Mouse (Mus musculus): ENCODE measurements around the gene AW822073. TPM values are rescaled to one million over a fixed set of nuclear protein-coding genes. Genes with fewer than 3 reads are reported as not detected.
"Not testable (repeated sequence)": the region's sequence is repeated elsewhere in the genome, so short reads cannot be mapped to it uniquely, and the experiment has no call there.

AW822073 gene
- not detected in 2 replicates for total RNA-seq (2017)

- ATAC-seq (replicated peaks in 1 of 2; ENCODE audit: insufficient read depth in 1 of 2, low FRiP score in 2 of 2, low TSS enrichment in 1 of 2, low read depth in 1 of 2, poor library complexity in 2 of 2, severe bottlenecking in 2 of 2), result not testable (repeated sequence)
Measured at GRCm38 (mm10) chr10:58224827-58225785, at the start of gene AW822073. AW822073 (minus strand) TSS chr10:58224930.

GRCm38 (mm10) chr10:58258466-58258865 is 33.7 kb upstream of the AW822073 start:
- no peak for ATAC-seq (replicated peaks in 1 of 2; ENCODE audit: insufficient read depth in 1 of 2, low FRiP score in 2 of 2, low TSS enrichment in 1 of 2, low read depth in 1 of 2, poor library complexity in 2 of 2, severe bottlenecking in 2 of 2)

GRCm38 (mm10) chr10:58255954-58256353 is 31.2 kb upstream of the AW822073 start:
- no peak for ATAC-seq (replicated peaks in 1 of 2; ENCODE audit: insufficient read depth in 1 of 2, low FRiP score in 2 of 2, low TSS enrichment in 1 of 2, low read depth in 1 of 2, poor library complexity in 2 of 2, severe bottlenecking in 2 of 2)

GRCm38 (mm10) chr10:58255213-58255892 is 30.6 kb upstream of the AW822073 start, which contains the start of gene Gcc2:
Gcc2 (plus strand) TSS chr10:58255497.
- ATAC-seq (replicated peaks in 1 of 2; ENCODE audit: insufficient read depth in 1 of 2, low FRiP score in 2 of 2, low TSS enrichment in 1 of 2, low read depth in 1 of 2, poor library complexity in 2 of 2, severe bottlenecking in 2 of 2), result peak; percentile 99 to 100

- ATAC-seq (replicated peaks in 1 of 2; ENCODE audit: insufficient read depth in 1 of 2, low FRiP score in 2 of 2, low TSS enrichment in 1 of 2, low read depth in 1 of 2, poor library complexity in 2 of 2, severe bottlenecking in 2 of 2), result peak in 1 of 2 experiments; percentile 16; a peak in 1 of 4 replicates
Measured at GRCm38 (mm10) chr10:58254635-58255175, 30.0 kb upstream of the AW822073 start.

GRCm38 (mm10) chr10:58249535-58249934 is 24.8 kb upstream of the AW822073 start:
- no peak for ATAC-seq (replicated peaks in 1 of 2; ENCODE audit: insufficient read depth in 1 of 2, low FRiP score in 2 of 2, low TSS enrichment in 1 of 2, low read depth in 1 of 2, poor library complexity in 2 of 2, severe bottlenecking in 2 of 2)

- ATAC-seq (replicated peaks in 1 of 2; ENCODE audit: insufficient read depth in 1 of 2, low FRiP score in 2 of 2, low TSS enrichment in 1 of 2, low read depth in 1 of 2, poor library complexity in 2 of 2, severe bottlenecking in 2 of 2), result peak; percentile 66 to 69; a peak in 3 of 4 replicates
Measured at GRCm38 (mm10) chr10:58238984-58239740, 14.4 kb upstream of the AW822073 start.

- no peak for ATAC-seq (replicated peaks in 1 of 2; ENCODE audit: insufficient read depth in 1 of 2, low FRiP score in 2 of 2, low TSS enrichment in 1 of 2, low read depth in 1 of 2, poor library complexity in 2 of 2, severe bottlenecking in 2 of 2)
Measured at GRCm38 (mm10) chr10:58236613-58237012, 11.9 kb upstream of the AW822073 start, which contains the start of gene Gm4981. Gm4981 (minus strand) TSS chr10:58236701.

- not testable (repeated sequence) for ATAC-seq (replicated peaks in 1 of 2; ENCODE audit: insufficient read depth in 1 of 2, low FRiP score in 2 of 2, low TSS enrichment in 1 of 2, low read depth in 1 of 2, poor library complexity in 2 of 2, severe bottlenecking in 2 of 2)
Measured at GRCm38 (mm10) chr10:58234985-58235384, 10.3 kb upstream of the AW822073 start.

- ATAC-seq (replicated peaks in 1 of 2; ENCODE audit: insufficient read depth in 1 of 2, low FRiP score in 2 of 2, low TSS enrichment in 1 of 2, low read depth in 1 of 2, poor library complexity in 2 of 2, severe bottlenecking in 2 of 2), result not testable (repeated sequence)
Measured at GRCm38 (mm10) chr10:58233740-58234121, 9.0 kb upstream of the AW822073 start.

GRCm38 (mm10) chr10:58233054-58233739 is 8.5 kb upstream of the AW822073 start:
- peak; percentile 3 to 6; a peak in 3 of 4 replicates for ATAC-seq (replicated peaks in 1 of 2; ENCODE audit: insufficient read depth in 1 of 2, low FRiP score in 2 of 2, low TSS enrichment in 1 of 2, low read depth in 1 of 2, poor library complexity in 2 of 2, severe bottlenecking in 2 of 2)

GRCm38 (mm10) chr10:58232641-58232969 is 7.9 kb upstream of the AW822073 start, which contains the start of gene Duxf3:
Duxf3 (minus strand) TSS chr10:58232675.
- peak in 1 of 2 experiments; percentile 27; a peak in 3 of 4 replicates for ATAC-seq (replicated peaks in 1 of 2; ENCODE audit: insufficient read depth in 1 of 2, low FRiP score in 2 of 2, low TSS enrichment in 1 of 2, low read depth in 1 of 2, poor library complexity in 2 of 2, severe bottlenecking in 2 of 2)

- peak; percentile 33 to 53 for ATAC-seq (replicated peaks in 1 of 2; ENCODE audit: insufficient read depth in 1 of 2, low FRiP score in 2 of 2, low TSS enrichment in 1 of 2, low read depth in 1 of 2, poor library complexity in 2 of 2, severe bottlenecking in 2 of 2)
Measured at GRCm38 (mm10) chr10:58231779-58232640, 7.3 kb upstream of the AW822073 start.

- not testable (repeated sequence) for ATAC-seq (replicated peaks in 1 of 2; ENCODE audit: insufficient read depth in 1 of 2, low FRiP score in 2 of 2, low TSS enrichment in 1 of 2, low read depth in 1 of 2, poor library complexity in 2 of 2, severe bottlenecking in 2 of 2)
Measured at GRCm38 (mm10) chr10:58231088-58231487, 6.4 kb upstream of the AW822073 start.

GRCm38 (mm10) chr10:58230021-58230420 is 5.3 kb upstream of the AW822073 start:
- ATAC-seq (replicated peaks in 1 of 2; ENCODE audit: insufficient read depth in 1 of 2, low FRiP score in 2 of 2, low TSS enrichment in 1 of 2, low read depth in 1 of 2, poor library complexity in 2 of 2, severe bottlenecking in 2 of 2), result not testable (repeated sequence)

GRCm38 (mm10) chr10:58227798-58228197 is 3.1 kb upstream of the AW822073 start:
- ATAC-seq (replicated peaks in 1 of 2; ENCODE audit: insufficient read depth in 1 of 2, low FRiP score in 2 of 2, low TSS enrichment in 1 of 2, low read depth in 1 of 2, poor library complexity in 2 of 2, severe bottlenecking in 2 of 2), result not testable (repeated sequence)
